ENCODE assay signal across 1 mouse cellular context in genomic region chr3:135484650-135485049, GRCm38 (mm10).
A peak's percentile ranks its signal among the peaks of the same experiment; 100 is the strongest.
TF ChIP-seq lines count a peak whose summit lies in the region.

No protein-coding gene starts in this region.

TF ChIP-seq in MEL, 35 proteins besides CTCF, POLR2A, EP300 and RAD21:
- TF ChIP-seq ZNF384 (IDR thresholded peaks at IDR 0.05; ENCODE audit: low read depth, low read length), result peak; percentile 52; the same call in 1 of the 2 replicates
